Mouse (Mus musculus) gastrocnemius, adult 18-20 months (tissue): ENCODE data around the gene Btg3. TPM values are rescaled to one million over a fixed set of nuclear protein-coding genes. Genes with fewer than 3 reads are reported as not detected.

Experiments
- DNase-seq: peaks from one replicate; pipeline ENCODE4 v3.0.0; 2021; ENCODE audit warnings: low spot score
- total RNA-seq, 2 experiments: library from RNA; stranded (reverse); gene quantifications; 2 replicates each; pipeline ENCODE4 v1.2.3; 2021

Gene Btg3
- total RNA-seq, 2 experiments from 2014 or later, result 2.3 to 2.7 TPM

- peak; percentile 6 for DNase-seq
Measured at GRCm38 (mm10) chr16:78301831-78302677, 74.9 kb downstream of the Btg3 start.

- DNase-seq, result peak; percentile 28
Measured at GRCm38 (mm10) chr16:78301183-78301830, 75.7 kb downstream of the Btg3 start, which contains the start of gene Cxadr. Gene Cxadr, plus strand, starts transcription at chr16:78301489.

- DNase-seq, result no peak
Measured at GRCm38 (mm10) chr16:78296114-78296513, 80.9 kb downstream of the Btg3 start.

- no peak for DNase-seq
Measured at GRCm38 (mm10) chr16:78295601-78296000, 81.4 kb downstream of the Btg3 start.

GRCm38 (mm10) chr16:78294606-78295275 is 82.3 kb downstream of the Btg3 start:
- no peak for DNase-seq

- no peak for DNase-seq
Measured at GRCm38 (mm10) chr16:78294051-78294450, 82.9 kb downstream of the Btg3 start.

- no peak for DNase-seq
Measured at GRCm38 (mm10) chr16:78283231-78283630, 93.8 kb downstream of the Btg3 start.

Other genes starting within 250 kb of the Btg3 start
- gene Cxadr, start 75.7 kb downstream of the Btg3 start, total RNA-seq, result under 1 TPM; 0.57 to 0.71 TPM
- 1 to 10 TPM; 2.3 to 2.6 TPM for gene D16Ertd472e, start 199.5 kb upstream of the Btg3 start, total RNA-seq